Mouse (Mus musculus): ENCODE data around the gene Smarce1.

The Smarce1 gene

GRCm38 (mm10) chr11:99226298-99226697 is 4.5 kb downstream of the Smarce1 start:
- no peak for DNase-seq

GRCm38 (mm10) chr11:99223310-99223709 is 7.5 kb downstream of the Smarce1 start:
- DNase-seq = no peak

GRCm38 (mm10) chr11:99221811-99222210 is 9.0 kb downstream of the Smarce1 start:
- peak; percentile 7 for DNase-seq

GRCm38 (mm10) chr11:99217248-99217986 is 13.4 kb downstream of the Smarce1 start:
- no peak for DNase-seq

- no peak for DNase-seq
Observed at GRCm38 (mm10) chr11:99216181-99216580, 14.6 kb downstream of the Smarce1 start.

- DNase-seq = no peak
Observed at GRCm38 (mm10) chr11:99212693-99213092, 18.1 kb downstream of the Smarce1 start.

- no peak for DNase-seq
Observed at GRCm38 (mm10) chr11:99211964-99212363, 18.9 kb downstream of the Smarce1 start.

GRCm38 (mm10) chr11:99208105-99208669 is 22.6 kb downstream of the Smarce1 start:
- DNase-seq = no peak

- DNase-seq = no peak
Observed at GRCm38 (mm10) chr11:99207449-99207848, 23.4 kb downstream of the Smarce1 start.

- DNase-seq = no peak
Observed at GRCm38 (mm10) chr11:99206954-99207353, 23.9 kb downstream of the Smarce1 start.

GRCm38 (mm10) chr11:99189154-99189582 is 41.6 kb downstream of the Smarce1 start:
- DNase-seq = peak; percentile 12

- no peak for DNase-seq
Observed at GRCm38 (mm10) chr11:99187348-99187747, 43.5 kb downstream of the Smarce1 start.

GRCm38 (mm10) chr11:99186836-99187235 is 44.0 kb downstream of the Smarce1 start:
- no peak for DNase-seq

- DNase-seq = no peak
Observed at GRCm38 (mm10) chr11:99182575-99182974, 48.2 kb downstream of the Smarce1 start.

- no peak for DNase-seq
Observed at GRCm38 (mm10) chr11:99180071-99180470, 50.7 kb downstream of the Smarce1 start.

GRCm38 (mm10) chr11:99177925-99178198 is 53.0 kb downstream of the Smarce1 start:
- no peak for DNase-seq

- no peak for DNase-seq
Observed at GRCm38 (mm10) chr11:99177054-99177924, 53.5 kb downstream of the Smarce1 start.

- no peak for DNase-seq
Observed at GRCm38 (mm10) chr11:99172002-99172401, 58.8 kb downstream of the Smarce1 start.

- DNase-seq = no peak
Observed at GRCm38 (mm10) chr11:99171442-99171841, 59.4 kb downstream of the Smarce1 start.

GRCm38 (mm10) chr11:99170547-99171267 is 60.1 kb downstream of the Smarce1 start:
- no peak for DNase-seq

- DNase-seq = no peak
Observed at GRCm38 (mm10) chr11:99170005-99170404, 60.8 kb downstream of the Smarce1 start.

GRCm38 (mm10) chr11:99169438-99169837 is 61.4 kb downstream of the Smarce1 start:
- no peak for DNase-seq

GRCm38 (mm10) chr11:99168030-99168474 is 62.8 kb downstream of the Smarce1 start:
- DNase-seq = no peak
